Mouse (Mus musculus) liver, embryonic 14.5 days (tissue): ENCODE measurements around the gene Nme4.

ENCODE experiments used
- CTCF ChIP-seq: IDR thresholded peaks from 2 replicates; pipeline ENCODE4 v1.5.1; 2016; ENCODE audit warnings: antibody characterized with exemption, low read depth, control low read depth
- EP300 ChIP-seq: IDR thresholded peaks from 2 replicates; pipeline ENCODE4 v1.6.1; 2016; ENCODE audit warnings: antibody characterized with exemption, low read depth

GRCm38 (mm10) chr17:26068831-26069739, 26.3 kb downstream of the Nme4 start, which contains the start of gene Rab11fip3:
- TF ChIP-seq EP300 (no peak), CTCF (no peak)
